Mouse (Mus musculus) E14TG2a.4 (cell line): ENCODE data around the gene Dis3.

Source experiments
- CTCF ChIP-seq: conservative IDR thresholded peaks from 2 replicates; pipeline ENCODE4 v1.5.1; 2014; ENCODE audit warnings: low read length
- NANOG ChIP-seq: IDR thresholded peaks from 2 replicates; pipeline ENCODE4 v1.6.1; 2014; ENCODE audit warnings: borderline replicate concordance, low read length, mixed read lengths
- POU5F1 ChIP-seq: IDR thresholded peaks from 2 replicates; pipeline ENCODE4 v1.6.1; 2014; ENCODE audit warnings: low read length, borderline replicate concordance

- TF ChIP-seq CTCF (no peak), POU5F1 (no peak), NANOG (no peak)
These were observed 53.4 kb downstream of the Dis3 start, which contains the start of the genes Mzt1 and Bora for GRCm38 (mm10) chr14:99046031-99046781.
